Mouse (Mus musculus) retina, postnatal 1 day (tissue): ENCODE results near the gene Apol7a.

ENCODE experiments used
- DNase-seq: peaks from one replicate; pipeline ENCODE4 v3.0.0-alpha.2; 2012

Apol7a gene

DNA sequence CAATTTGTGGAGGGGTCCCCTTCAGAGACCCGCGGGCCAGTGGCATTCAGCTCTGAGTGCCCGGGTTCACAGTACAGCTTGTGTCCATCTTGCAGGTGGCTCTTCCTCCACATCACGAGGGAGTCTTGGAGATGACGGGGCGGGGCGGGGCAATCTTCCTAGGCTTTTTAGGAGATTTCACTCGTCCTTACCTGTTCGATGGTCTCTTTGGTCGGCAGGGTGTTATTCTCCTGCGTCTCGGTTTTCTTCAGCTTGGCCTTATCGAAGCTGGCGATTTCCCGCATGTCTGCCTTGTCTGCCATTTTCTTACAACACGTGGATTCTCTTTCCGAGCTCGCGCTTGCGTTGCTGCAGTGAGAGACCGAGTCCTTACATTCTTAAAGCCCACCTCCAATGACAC is 28.9 kb downstream of the Apol7a start:
- no peak for DNase-seq

DNA sequence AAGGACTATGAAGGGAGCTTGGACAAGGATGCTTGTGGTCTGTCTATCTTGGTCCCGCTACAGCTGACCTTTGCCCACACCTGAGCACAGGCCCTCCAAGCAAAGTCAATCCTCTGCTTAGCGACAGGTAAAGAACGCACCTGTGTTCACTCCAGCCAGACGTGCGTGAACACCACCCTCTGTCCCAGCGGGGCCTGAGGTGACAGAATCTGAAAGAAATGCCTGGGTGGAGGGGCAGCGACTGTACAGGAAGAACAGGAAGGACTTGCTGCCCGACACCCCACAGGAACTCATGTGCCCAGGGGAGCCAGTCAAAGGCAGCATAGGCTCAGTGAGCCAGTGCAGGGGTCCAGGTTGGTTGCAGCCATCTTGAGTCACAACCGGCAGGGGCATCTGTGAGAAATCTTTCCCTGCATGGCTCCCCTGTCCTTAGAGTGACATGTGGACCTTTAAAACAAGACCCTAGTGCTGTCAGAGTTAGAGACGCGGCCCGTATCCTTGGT is 30.0 kb downstream of the Apol7a start:
- no peak for DNase-seq

DNA sequence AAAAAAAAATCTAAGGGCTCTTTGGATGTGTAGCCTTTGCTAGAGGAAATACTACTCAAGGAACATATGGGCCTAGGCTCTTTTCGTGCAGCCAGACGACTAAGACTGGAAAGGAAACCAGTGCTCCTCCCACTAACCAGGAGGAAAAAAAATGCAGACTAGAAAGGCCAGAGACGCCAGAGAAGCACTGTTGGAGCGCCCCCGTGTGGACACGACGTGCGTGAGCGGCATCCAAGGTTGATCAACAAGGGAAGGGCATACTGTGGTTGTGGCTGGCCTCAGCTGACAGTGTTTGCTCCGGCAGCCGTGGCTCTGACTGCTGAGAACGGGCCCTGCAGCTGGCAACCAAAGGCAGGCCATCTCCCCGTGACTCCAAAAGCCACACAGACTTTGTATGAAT is 30.8 kb downstream of the Apol7a start:
- peak; percentile 93 for DNase-seq

DNA sequence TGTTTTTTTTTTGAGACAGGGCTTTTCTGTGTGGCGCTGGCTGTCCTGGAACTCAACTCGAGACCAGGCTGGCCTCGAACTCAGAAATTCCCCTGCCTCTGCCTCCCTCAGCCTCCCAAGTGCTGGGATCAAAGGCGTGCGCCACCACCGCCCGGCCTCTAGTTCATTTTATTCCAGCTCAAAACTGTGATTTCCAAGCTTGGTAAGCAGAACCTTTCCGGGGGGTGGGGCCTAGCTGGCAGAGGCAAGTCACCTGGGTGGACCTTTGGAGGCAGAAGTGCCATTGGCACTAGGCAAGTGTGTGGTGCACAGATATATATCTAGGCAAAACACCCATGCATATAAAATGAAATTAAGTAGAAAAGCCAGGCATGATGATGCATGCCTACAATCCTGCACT is 31.4 kb downstream of the Apol7a start:
- DNase-seq = no peak

DNA sequence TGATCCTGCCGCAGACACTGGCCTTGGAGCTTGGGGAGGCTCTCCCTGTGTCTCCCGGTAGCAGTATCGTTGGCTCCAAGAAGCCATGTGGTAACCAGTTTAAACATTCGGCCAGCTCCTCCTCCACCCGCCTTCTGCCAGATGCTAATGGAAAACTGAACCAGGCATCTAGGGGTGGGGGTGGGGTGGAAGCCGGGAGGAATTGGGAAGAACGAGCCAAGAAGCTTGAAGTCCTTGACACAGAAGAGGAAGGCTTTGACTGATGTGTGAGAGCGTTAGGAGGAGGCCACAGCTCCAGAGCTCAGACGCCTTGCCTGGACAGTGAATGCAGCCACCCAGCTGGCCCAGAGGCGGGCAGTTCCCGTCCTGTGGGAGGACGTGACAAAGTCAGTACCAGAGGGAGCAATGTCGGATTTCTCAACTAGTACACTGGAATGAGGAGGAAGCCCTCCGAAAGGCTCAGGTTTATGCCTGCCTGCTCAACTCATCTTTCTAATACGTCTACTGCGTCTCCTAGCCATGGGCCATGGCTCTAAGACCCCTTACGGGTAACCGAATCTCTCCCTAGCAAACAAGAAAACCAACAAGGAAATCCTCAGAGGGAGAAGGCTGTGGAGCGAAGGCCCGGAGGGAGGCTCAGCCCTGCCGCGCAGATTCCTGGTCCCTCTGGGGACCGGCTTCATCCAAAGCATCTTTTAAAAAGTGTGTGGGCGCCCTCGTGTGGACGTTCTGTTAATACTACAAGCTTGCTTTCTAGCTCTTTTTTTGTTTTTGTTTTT is 32.0 kb downstream of the Apol7a start:
- peak; percentile 91 for DNase-seq

DNA sequence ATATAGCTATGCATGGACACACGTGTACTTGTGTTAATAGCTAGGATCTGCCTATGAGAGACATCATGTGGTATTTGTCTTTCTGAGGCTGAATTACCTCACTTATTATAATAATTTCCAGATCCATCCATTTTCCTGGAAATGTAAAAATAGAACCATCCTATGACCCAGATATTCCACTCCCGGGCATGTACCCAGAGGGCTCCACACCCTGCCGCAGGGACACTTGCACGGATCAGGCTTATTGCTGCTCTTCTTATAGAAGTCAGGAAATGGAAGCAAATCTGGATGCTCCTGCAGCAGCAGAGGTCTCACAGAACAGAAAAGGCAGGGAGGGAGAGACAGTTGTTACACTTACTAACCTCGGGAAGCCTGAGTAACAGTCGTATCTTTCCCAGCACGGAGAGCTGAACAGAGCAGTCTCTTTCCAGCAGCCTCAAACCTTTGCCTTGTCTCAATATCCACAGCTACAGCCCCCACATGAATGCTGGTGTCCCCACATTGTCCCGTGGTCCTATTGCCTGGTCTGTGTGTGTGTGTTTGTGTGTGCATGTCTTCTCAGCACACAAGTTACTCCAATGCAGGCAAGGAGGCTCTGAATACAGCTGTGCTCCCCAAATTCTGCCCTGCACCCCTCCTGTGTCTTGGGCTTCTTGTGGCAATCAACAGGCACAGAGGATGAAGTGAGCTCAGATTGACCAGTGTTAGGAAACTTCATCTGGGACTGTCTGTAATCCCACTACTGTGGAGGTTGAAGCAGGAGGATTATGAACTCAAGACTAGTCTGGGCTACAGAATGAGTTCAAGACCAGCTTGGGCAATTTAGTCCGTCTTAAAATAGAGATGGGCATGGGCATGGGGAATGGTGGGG is 33.0 kb downstream of the Apol7a start:
- no peak for DNase-seq

DNA sequence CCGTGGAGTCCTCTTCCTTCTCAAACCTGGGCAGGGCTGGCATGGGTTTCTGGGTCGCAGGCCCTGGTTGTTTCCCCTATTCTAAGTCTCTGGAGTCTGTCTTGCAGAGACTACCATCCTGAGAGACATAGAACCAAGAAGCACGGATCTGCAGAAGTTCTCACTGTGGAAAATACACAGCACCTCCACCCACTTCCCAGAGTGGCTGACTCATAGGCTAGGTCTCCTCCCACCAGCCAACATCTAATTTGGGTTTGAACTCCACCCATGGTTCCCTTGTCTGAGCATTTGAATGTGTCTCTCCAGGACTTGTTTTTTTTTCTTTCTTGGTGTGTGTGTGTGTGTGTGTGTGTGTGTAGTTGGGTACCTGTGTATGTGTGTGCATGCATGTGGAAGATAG is 34.9 kb downstream of the Apol7a start:
- DNase-seq = no peak

DNA sequence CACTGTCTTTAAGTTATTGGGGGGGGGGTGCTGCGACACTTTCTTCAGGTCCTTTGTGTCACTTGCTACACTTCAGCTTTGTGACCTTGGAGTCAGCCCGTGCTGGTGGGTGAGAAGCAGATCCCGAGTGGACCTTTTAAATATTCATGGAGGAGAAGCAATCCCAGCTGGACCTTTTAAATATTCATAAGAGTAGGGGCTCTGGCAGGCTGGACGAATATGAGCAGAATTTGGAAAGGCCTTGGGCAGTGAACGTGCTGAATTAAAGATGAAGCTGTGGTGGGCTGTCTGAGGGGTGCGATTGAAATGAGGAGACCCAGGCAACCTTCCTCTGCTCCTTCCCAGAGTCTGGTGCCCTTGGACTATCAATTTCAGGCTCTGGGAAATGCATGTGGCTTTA is 35.3 kb downstream of the Apol7a start:
- DNase-seq = no peak

DNA sequence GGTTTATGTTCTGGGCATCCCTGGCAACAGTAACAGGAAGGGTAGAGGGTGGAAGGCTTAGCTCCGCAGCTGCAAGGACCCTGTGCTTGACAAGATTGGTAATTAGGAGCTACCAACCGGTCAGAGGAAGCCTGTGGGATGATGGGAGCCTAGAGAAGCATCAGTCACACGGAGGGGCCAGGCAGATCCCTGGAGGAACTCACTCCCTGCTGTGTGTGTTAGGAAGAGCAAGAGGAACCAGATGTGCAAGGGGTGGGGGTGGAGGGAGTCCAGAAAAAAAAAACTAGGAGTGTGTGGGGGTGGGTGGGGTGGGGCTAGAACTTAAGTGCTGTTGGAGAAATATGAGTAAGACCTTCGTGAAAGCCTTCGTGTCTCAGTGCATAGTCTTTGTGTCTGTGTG is 36.0 kb downstream of the Apol7a start:
- no peak for DNase-seq

DNA sequence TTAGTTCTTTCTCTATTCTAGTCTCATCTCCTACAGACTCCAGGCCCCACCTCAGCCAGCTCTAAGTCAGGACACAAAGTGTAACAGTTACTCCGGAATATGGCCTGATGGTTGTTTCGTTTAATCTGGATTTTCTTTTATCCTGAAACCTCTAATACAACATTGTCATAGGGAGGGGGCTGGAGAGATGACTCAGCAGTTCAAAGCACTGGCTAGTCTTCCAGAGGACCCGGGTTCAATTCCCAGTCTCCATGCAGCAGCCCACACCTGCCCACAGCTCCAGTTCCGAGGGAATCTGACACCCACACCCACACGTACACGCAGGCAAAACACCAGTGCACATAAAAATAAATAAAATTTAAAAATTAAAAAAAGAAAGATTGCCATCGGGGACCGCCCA is 39.0 kb downstream of the Apol7a start:
- DNase-seq = no peak

DNA sequence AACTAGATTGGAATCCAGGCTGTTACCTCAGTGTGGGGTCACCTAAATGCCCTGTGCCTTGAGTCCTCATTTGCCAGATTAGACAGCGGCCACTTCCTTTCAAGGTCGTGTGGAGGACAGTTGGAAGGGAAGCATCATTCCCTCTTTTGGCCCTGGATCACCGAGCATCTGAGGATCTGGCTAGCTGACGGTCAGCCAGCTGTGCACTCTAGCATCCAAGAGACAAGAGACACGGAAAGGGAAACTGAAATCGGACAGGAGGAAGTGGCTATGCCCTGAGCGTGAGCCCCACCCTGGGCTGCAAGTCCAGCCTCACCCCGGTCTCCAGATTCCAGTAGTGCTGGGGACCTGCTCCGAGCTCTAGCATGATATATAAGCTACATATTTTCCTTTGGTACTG is 39.4 kb downstream of the Apol7a start:
- no peak for DNase-seq

DNA sequence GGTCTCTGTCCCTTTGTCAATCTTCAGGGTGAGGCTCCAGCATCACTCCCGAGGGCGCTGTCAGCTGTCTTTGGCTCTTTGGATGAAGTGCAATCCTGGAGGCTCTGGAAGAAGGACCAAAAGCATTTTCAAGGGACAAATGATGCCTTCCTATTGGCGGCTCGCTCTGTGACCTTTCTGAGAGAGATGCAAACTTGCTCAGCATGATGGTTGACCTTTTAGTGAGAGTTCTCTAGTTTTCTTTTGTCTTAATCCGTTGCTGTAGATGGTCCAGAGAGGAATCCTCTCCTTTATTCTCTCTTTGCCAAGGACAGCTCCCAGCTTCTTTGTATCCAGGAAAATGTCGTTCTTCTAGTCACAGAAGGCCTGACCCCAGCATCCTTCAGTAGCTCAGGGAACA is 39.8 kb downstream of the Apol7a start:
- no peak for DNase-seq

DNA sequence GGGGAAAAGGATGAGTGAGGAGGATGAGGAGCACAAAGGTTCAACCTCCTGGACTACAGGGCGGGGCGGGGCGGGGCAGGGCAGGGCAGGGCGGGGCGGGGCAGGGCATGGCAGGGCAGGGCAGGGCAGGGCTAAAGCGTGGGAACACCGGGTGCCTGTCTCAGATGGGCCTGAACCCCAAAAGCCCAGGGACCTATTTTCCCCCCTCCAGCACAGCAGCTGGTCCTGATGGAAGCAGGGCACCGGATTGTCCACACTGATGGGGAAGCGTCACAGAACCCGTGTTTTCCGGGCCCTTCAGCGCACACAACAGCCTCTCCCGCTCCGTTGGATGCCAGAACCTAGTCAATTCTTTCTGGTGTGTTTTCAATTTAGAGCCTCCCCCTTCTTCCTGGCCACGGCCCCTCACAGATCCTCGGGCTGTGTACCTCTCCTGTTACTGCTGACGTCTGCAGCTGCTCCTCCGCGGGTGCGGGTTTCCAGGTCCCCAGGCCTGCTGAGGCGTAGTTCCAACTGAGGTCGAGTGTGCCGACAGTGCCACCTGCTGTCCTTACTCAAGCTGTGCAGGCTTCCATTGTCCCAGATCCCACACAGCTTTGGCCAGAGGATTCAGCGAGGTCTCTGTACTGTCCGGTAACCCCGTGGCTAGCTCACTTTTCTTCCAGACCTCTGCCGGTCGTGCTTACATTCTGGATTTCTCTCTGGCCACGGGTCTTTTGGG is 40.4 kb downstream of the Apol7a start:
- peak; percentile 94 for DNase-seq

DNA sequence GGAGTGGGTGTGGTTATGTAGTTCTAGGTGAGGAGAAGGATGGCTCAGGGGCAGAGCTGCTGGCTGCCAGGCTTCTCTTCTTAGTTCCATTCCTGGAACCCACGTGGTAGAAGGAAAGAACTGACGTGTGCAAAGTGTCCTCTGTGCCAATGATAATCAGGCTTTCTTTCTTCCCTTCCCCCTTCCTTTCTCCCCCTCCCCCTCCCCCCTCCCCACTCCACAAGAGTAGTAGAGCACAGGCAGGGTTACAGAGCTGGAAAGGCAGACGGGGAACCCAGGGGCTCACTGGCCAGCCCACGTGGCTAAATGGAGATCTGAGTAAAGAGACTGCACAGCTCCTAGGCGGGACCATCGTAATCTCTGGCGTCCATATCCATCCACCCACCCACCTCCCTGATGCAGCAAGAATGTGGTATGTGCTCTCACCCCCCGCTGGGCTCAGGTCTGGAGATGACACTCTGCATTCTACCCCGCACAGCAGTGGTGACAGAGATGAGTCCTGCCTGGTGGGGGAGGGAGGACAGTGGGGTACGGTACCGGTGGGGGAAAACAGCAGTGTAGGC is 42.6 kb downstream of the Apol7a start:
- DNase-seq = peak; percentile 59

DNA sequence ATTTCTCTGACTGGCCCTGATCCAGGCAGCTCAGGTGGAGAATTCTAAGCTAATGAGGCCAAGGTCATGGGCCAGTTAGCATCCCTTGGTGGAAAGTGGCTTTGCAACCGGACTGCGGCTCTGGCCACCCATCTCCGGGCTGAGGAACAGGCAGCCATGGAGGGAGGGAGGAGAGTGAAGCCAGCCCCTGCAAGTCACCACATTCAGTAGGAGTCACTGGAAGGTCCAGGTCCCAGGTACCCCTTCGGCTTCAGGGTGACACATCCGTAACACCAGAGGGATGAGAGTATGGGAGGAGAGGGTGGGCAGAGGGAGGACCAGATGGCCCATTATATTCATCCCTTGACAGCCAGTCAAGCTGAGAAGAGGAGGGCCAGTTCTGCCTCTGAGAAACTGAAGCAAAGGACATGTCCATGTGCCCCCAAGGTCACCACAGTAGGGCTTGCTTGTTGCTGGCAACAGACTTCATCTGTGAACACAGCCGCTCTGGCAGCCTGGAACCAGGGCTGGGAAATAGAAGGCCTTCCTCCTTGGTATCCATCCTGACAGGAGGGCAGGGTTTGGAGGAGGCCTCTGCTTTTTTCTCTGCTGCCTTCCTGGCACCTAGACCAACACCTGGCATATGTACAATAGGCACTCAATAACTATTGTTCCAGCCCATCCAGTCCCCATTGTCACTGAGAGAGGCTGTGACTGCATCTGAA is 43.9 kb downstream of the Apol7a start:
- no peak for DNase-seq

DNA sequence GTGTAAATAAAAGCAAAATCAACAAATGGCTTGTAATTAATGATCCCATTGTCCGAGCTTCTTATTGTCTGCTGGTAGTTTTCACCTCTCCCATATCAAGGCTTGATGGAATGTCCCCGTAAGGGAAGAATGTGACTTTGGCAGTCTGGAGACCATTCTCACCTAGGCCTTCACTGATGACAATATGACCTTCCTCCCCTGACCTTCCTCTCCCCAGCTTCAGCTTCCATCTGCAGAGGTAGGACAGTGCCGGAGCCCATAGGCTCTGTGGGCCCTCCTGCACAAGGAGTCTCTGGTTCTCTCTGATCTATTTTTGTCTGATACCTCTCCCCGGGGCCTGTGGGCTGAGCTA is 44.4 kb downstream of the Apol7a start:
- no peak for DNase-seq

DNA sequence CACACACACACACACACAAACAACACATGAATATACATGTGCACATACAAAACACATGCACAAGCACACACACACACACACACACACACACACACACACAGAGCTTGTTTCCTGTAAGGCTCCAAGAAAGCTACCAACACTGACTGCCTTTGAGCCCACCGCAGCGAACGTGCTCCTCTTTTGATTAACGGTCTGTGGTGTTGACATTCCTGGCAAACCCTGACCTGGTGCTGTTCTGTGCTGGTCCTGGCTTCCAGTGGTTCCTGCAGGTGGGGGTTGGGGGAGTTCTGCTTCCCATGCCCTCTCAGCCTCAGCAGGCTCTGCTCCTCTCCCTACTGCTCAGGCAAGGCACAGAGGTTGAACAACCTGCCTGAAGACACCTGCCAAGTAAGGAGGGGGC is 45.1 kb downstream of the Apol7a start:
- no peak for DNase-seq

DNA sequence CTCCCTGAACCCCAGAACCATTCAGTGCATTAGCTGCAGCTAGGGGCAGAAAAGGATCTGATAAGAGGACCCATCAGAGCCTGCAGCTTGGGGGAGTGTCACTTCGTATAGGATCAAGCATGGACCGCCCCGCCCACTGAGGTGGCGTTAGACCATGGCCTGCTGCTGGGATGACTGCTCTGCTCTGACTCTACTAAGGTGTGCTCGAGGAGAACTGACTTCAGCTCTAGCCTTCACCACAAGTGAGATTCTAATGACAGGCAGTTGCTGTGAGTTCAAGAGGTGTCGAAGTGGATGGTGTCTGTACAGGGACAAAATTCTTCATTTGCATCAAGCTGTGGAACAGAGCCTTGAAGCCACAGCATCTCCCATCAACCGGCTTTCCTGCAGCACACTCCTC is 46.0 kb downstream of the Apol7a start:
- DNase-seq = no peak

DNA sequence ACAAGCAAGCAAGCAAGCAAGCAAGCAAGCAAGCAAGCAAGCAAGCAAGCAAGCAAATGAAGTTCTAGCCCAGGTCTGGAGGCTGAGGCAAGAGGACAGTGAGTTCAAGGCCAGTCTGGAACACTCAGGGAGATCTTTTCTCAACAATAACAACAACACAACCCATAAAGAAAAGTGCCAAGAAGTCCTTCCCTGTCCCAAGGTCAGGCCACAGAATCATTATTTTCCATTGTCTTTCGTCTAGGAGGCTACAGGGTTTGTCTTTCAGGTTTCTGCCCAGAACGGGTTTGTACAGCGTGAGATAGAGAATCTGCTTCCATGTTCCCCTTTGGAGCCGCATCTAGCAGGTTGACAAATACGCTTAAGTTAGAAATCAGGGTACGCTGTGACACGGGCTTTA is 48.8 kb downstream of the Apol7a start:
- DNase-seq = no peak

DNA sequence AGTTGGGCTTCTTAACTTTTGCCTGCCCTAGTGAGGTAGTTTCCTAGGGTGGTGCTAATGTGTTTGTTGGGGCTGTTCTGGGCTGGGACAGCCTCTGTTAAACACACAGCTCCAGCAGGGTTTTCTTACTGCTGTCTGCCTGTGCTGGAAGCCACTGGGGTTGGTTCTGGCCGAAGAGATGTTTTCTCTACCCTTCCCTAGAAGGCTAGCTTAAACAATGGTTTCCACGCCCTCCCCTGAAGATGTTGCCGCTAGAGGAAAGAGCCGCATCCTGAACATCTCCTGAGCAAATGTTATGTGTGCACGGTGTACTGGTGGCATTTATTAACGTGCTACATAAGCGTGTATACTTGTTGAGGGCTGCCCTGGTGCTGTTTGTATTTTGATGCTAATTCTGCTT is 50.8 kb downstream of the Apol7a start:
- no peak for DNase-seq

DNA sequence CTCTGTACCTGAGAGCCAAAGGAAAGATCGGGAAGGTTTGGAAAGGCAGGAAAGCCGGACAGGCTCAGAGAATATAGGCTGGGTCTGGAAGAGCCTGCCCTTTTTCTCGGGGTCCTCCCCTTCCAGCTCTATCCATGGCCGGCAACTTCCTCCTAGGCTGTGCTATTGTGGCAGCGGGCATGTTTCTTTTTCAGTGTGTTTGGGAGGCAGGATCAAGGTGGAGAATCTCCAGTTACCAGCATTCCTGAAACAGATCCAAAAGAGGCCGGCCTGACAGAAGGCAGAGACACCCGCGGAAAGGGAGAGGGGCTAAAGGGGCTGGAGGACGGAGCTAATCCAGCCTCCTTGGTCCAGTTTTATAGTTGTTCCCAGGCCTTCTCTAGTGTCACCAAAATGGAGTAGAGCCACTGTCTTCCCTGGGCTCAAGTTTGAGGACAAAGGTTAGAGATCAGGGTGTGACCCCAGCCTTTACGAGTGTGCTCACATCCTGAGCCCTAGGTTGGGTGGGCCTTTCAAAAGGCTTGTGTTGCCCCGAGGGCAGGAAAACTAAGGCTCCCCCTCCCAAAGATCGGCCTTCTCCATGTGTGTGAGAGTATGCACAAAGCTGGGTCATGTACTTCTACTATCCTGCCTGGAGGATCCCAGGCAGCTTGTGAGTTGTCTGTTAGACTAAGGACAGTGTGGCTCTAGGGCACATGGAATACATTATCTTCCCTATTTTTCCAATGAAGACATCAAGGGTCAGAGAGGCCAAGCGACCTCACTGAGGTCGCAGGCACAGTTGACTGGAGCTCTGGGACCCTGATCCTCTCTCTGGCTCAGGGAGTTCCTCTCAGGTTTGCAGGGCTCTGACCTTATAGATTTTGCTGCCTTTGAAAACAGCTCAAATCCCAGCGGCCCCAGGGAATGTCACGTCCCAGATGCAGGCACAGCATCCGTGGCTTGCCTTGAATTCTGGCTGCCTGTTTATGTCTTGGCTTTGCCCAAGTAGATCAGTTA is 54.5 kb downstream of the Apol7a start:
- DNase-seq = no peak
